Mouse (Mus musculus) retina, adult 2 months (tissue): Measurements from ENCODE around the gene Fbxo47.

Experiments
- DNase-seq: peaks from one replicate; pipeline ENCODE4 v3.0.0-alpha.2; 2012; ENCODE audit warnings: low read depth, low spot score

The Fbxo47 gene

DNA sequence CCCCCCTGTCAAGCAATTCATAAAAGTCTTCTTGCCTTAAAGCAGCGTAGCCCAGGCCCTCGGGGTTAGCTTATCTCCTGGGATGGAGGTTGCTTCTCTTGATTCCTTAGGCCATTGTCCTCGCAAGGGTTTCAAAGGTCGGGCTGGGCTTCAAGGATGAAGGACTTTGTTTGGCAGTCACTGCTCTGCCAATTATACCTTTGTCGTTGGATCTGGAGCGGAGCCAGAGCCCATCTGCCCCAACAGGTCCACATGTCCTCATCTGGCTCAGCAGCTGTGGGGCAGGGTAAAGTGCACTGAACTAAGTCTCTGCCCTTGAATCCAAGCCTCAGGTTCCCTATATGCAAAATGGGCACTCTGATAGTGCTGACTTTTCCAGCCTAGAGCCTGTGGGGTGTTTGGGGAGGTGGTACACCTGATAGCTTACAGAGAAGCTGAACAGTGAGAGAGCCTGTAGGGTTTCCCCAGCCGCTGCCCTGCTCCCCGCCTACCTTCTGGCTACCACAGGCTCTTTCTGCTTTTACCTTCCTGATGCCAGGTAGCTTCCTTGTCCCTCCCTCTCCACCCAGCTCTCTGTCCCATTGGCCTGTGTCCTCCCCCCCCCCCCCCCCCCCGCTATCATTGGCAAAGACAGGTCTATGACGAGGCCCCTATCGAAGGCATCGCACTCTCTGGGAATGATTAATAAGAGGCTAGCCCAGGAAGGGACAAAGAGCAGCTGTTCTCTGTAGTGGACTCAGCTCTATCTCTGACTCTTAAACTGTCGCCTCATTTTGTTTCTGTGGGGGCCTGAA lies 72.2 kb downstream of the Fbxo47 start:
- DNase-seq: no peak

- no peak for DNase-seq
Measured at GRCm38 (mm10) chr11:97810970-97811369, 73.0 kb downstream of the Fbxo47 start.

GRCm38 (mm10) chr11:97810356-97810755 lies 73.6 kb downstream of the Fbxo47 start:
- no peak for DNase-seq

GRCm38 (mm10) chr11:97809235-97810121 lies 74.5 kb downstream of the Fbxo47 start:
- DNase-seq: no peak

DNA sequence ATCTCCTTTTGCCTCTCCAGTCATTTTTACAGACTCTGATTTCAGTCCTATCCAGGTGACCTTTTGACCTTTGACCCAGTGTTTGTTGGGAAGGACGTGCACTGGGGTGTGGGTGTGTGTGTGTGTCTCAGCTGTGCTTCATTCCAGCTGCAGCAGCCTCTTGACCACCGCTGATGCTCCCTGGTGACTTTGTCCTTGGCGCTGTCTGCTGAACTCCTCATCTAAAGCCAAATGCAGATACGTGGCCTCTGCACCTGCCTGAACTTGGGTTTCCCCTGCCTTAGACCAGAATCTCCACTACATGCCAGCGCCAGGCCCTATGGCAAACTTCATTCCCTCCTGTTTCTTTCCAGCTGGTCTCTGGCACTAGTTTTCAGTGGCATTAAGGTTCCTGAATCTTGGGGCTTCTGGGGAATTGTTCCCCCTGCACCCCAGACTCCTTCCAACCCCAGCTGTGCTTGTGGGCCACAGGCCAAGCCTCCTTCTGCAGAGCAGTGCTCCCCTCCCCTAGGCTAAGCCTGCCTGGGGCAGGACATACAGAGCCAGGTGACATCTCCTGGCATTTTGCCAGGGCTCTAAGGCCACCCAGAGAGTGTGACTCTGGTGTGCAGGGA lies 75.2 kb downstream of the Fbxo47 start:
- DNase-seq: no peak

GRCm38 (mm10) chr11:97808093-97808492 lies 75.9 kb downstream of the Fbxo47 start:
- DNase-seq: no peak

- no peak for DNase-seq
Measured at GRCm38 (mm10) chr11:97807626-97808025, 76.3 kb downstream of the Fbxo47 start.

- no peak for DNase-seq
Measured at GRCm38 (mm10) chr11:97806613-97806964, 77.4 kb downstream of the Fbxo47 start.

GRCm38 (mm10) chr11:97805662-97806612 lies 78.0 kb downstream of the Fbxo47 start:
- DNase-seq: no peak

DNA sequence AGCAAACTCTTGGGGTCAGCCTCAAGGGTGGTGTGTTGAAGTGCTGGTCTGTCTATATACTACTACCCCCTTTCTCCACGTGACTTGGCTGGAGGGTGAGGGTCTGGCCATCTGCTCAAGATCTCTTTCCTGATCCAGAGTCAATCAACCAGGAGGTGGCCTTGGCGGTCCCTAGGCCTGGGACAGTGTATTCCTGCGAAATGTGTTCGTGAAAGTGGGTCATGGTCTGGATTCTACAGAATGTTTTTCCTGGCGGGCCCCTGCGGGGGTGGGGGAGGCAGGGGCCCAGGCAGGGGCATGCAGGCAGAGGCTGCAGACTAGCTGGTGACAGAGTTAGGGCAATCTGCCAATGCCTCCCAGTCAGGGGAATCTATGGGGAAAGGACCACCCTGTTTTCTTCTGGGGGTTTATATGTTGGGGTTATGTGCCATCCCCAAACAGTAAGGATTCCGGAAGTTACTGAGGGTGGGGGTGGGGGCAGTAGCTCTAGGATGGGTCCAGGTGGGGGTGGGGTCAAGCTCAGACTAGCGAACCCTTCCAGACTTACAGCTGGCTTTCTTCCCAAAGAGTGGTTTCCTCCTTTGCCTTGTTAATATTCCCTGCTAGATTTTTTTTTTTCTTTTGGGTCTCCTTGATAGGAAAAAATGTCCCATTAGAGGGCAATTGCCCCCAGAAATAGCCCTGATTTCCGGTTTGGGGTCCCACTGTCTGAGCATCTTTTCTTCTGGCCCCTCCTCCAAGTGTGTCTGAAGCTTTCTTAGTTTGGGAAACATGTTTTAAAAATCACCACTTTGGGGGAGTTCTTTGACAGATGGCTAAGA lies 78.9 kb downstream of the Fbxo47 start:
- no peak for DNase-seq

DNA sequence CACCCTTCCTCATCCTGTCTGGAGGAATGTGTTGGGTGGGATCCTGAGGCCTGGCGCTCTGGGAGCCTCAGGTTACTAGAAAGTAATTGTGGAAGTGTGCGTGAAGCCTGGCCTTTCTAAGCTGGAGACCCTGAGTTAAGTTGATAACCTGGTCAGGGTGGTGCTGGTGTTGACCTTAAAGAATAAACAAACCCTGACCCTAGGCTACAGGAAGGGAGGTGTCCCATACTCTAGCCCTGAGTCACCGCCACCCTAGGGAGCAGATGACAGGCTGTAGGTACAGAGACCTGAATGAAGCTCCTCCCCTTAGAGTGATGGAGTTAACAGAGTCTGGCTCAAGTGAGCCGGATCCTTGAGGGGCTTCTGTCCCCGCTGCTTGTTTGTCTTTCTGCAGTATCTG lies 80.1 kb downstream of the Fbxo47 start:
- no peak for DNase-seq
